Mouse (Mus musculus) heart, postnatal 0 days (tissue): ENCODE results near the gene 4930469K13Rik.

ENCODE experiments used
- CTCF ChIP-seq: IDR thresholded peaks from 2 replicates; pipeline ENCODE4 v1.5.1; 2016; ENCODE audit warnings: antibody characterized with exemption, control low read depth, low read depth
- EP300 ChIP-seq: IDR thresholded peaks from 2 replicates; pipeline ENCODE4 v1.6.1; 2016; ENCODE audit warnings: antibody characterized with exemption, low read depth

- no peak for TF ChIP-seq EP300
- TF ChIP-seq CTCF: no peak
Observed at GRCm38 (mm10) chr11:33974341-33975040, 123.9 kb downstream of the 4930469K13Rik start.
